Mouse (Mus musculus) retina, embryonic 14.5 days (tissue): ENCODE measurements around the gene Abr.

Source experiments
- DNase-seq: peaks from one replicate; pipeline ENCODE4 v3.0.0-alpha.2; 2015; ENCODE audit warnings: low spot score

Abr gene

DNA sequence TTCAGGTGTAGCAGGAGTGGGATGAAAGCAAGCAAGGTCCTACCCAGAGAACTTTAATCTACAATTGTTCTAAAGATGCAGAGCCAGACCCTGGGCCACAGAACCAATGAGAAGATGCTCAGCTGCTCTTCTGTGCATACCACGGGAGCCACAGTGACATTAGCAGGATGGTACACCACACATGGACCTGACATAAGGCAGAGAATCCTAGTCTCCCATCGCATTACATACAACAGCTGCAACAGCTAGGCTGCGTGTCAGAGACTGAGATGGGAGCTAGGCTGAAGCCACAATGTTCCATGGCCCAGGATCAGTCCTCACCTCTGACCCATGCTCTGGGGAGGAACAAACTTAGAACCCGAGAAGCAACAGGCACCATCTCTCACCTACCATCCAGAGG is 104.0 kb downstream of the Abr start:
- no peak for DNase-seq

DNA sequence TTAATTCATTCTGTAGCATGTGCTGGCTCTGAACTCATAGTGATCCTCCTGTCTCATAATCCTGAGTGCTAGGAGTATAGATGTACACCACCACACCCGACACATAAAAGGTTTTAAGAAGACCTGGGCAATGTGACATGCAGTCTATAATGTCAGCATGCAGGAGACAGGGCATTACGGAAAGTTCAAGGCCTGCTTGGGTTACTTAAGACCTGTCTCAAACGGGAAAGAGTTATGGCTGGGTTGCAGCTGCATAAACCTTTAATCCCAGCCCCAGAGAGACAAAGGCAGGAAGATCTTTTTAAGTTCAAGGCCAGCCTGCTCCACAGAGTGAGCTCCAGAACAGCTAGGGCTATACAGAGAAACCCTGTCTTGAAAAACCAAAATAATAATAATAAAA is 105.2 kb downstream of the Abr start:
- no peak for DNase-seq

DNA sequence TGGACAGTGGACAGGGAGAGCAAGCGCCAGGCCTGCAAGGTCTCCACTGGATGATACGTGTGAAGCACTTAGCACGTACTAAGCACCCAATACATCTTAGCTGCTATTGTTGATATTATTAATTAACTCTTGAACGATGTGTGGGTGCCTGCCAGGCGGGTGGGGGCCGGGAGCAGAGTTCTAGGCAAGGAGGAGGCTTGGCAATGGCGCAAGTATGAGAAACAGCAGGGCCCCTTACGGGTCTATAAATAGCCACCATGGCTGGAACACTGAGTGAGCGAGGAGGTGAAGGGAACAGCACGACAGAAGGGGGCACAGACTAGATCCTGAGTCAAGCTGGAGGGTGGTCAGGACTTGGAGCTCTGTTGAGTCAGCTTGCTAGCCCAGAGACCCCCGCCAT is 107.0 kb downstream of the Abr start:
- no peak for DNase-seq

DNA sequence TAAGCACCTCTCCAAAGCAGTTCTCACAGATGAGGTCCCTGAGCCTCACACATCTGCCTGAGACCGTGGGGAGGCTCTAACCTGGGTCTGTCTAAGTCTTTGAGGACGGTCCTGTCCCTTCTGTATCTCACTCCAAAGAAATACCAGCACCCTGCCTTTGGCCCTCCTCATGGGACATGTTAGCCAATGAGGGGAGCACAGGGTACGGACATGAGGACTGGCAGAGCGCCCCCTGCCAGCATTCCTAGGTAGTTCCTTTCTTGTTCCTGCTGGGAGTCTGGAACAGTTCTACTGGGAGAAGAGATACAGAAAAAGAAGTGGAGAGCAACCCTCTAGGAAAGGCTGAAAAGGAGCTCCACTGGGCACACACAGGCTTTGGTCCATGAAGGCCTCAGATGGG is 111.1 kb downstream of the Abr start:
- DNase-seq = peak; percentile 61

DNA sequence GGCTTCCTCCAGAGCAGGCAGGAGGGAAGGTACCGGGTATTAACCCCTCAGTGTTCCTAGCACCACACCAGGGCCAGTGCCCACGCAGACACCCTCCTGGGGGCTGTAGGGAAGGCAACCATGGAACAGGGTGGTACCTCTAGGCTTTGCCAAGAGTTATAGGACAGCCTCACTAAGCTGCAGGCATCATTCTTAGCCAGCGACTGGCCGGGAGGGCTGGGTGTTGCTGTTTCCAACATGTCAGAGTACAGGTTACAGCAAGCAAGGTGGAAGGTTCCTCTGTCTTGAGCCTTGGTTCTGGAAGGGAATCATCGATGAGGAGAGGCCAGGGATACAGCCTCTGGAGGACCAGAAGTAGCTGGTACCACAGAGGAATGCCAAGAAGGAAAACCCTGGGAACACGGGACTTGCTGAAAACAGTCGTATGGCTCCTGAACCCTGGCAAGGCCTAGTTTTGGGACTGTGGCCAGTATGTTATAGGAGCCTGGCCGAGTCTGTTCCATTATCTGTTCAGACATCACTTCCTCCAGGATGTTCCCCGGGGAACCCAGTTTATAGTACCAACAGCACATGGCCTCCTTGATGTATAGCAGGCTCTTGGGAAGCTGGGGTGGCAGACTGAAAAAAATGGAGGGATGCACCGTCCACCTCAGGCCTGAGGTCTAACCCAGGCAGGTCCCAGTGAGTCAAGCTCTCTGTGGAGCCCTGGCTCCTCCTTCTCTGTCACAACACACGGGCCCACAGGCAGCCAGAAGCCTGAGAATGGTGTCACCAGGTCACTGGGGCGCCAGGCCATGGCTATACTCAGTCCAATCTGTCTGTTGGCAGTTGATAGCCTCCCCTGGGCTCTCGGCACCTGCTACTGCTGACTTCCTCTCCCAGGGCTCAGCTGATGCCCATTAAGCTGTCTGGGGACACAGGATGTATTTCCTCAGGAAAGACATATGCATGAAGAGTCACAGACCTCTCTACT is 112.1 kb downstream of the Abr start:
- DNase-seq = peak; percentile 66

DNA sequence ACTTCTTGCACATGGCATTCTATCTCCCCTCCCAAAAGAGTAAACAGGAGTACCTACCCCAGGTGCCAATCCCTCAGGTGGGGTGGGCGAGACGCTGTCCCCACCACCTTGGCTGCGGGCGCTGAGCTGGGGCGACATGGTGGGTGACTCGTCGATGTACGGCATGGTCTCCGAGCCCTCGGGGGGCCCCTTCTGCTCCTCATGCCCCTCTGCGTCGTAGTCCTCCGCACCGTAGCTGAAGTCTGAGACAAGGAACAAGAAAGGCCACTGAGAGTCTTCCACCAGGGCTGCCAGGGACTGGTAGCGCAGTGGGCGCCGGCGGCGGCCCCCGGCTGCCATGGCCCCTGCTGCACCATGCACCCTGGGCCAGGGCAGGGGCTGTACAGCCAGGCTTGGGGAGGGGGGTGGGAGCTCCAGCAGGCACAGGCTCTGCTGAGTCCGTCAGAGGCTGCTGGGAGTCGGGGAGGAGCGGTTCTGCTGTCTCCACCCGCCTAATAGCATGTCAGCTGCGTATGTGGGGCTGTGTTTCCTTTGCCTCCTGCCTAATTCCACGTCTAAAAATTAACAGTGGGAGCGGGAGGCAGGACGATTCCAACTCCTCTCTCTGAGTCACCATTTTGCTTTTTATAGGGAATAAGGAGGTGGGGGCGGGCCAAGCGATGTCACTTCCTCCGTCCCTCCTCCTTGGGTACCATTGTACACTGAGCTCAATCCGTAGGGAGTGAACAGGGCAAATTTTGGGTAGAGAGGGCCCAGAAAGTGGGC is 113.1 kb downstream of the Abr start:
- no peak for DNase-seq

DNA sequence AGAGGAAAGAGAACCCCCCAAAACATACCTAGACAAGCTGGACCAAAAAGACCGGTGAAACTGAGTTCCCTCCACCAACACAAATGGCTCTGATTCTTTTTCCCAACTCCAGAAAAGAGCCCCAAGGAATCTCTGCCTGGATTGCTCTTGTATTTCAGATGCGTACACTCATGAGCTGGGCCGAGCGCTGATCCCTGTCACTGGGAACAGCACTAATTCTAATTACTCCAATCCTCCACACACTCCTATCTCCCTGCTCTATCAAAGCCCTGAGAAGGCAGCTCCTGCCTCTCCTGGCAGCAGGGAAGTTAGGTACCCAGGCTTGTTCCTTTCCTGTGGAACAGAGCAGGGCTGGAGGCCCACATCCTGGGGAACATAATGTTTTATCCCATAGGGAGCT is 114.0 kb downstream of the Abr start:
- DNase-seq = no peak

DNA sequence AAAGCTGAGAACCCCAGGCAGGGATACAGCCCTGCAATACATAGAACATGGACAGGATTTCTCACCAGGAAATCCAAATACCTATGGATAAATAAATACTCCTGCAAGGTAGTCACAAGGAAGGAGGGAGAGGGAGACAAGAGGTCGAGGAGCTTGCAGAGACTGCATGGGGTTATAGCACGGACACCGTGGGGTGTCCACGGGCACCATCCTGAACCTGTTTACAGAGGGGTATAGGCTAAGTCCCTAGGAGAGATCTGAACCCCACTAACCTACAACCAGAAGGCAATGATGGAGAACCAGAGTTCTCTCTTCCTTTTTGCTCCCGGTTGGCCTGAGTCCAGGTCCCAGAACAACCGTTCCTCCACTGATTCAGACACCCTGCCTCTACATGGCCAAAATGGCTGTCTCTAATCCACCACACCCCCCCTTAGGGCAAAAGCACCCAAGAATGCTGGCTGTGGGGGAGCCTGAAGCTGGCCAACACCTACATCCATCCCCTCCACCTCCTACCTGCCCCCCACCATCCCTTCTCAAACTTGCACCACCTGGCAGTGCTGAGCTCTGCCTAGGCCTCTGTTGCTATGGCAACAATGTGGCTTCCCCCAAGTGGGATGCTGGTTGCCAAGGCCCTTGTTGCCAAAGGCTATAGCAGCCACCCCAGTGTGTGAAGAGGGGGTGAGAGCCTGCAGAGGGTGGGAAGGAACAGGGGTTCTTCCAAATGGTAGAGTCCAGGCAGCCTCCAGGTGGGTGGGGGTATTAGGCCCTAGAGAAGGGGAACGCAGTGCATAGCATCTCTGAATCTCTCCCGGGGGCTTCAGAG is 114.6 kb downstream of the Abr start:
- DNase-seq = peak; percentile 56

DNA sequence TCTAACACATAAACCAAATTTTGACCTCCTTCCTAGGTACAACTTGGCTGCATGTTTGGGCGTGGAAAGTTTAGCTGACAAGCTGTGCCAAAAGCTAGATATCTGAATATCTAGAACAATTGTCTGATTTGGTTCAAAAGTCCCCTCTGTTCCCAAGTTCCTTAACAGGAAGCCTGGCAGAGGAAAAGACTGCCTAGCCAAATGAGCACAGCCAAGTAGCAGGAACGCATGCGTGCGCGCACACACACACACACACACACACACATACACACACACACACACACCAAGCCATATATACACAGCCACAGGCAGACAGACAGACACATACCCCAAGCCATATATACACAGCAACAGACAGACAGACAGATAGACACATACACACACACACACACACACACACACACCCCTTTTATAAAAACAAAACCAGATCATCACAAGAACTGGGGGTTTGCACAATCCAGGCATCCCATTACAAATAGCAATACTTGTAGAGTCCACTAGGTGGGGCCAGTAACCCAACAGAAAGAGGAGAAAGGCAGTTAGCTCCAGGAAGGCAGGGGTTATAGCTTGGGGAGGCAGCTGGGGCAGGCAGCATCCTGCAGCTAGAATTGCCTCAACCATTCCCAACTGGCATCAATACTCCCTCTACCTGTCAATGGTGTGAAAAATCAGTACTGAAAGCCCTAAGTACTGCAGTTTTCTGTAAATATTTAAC is 115.4 kb downstream of the Abr start:
- DNase-seq = peak; percentile 85

DNA sequence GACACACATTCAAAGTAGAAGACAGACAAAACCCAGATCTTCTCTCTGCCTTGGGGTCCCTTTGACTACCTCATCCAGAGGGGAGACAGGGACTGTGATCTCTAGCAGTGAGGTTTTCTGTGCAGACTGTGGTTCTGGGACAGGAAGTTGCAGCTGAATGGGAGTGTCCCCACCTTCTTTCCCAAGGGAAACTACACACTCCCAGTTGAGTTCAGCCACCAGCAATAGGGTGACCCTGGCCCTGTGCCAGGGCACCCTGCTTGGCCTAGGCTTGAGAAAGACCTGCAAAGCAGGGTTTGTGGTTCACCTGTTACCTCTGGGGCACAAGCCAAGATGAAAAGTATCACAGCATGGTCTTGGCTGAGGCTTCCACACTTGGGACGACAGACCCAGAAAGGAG is 117.0 kb downstream of the Abr start:
- DNase-seq = no peak

DNA sequence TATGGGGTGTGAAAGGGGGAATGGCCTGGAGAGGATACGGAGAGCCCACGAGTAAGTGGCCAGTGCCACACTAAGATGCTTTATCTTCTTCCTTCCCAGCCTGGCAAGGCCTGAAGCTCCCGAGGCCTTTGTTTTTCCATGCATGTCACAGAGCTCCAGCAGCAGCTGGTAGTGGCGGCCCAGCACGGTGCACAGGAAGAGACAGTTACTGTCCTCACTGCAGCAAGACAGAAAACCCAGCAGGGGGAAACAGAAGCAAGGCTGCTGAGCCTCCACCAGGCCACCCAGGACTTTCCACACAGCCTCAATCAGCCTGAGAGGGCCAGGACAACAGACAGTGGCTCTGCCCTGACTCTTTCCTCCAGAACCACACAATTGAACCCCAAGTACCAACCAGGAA is 118.1 kb downstream of the Abr start:
- DNase-seq = no peak

DNA sequence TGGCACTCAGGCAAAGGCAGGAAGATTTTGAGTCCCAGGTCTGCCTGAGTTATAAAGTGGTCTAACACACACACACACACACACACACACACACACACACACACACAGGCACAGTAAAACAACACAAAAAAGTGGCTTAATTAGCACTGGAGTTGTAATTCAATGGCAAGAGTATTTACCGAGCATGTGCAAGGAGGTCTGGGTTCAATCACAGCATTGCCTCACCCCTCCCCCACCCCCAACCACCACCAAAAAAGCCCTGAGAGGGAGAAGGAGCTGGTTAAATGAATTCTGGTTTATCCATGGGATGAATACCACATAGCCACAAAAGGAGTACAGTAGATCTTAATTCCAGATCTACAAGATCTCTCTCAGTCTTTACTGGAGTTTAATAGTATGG is 122.1 kb downstream of the Abr start:
- no peak for DNase-seq

DNA sequence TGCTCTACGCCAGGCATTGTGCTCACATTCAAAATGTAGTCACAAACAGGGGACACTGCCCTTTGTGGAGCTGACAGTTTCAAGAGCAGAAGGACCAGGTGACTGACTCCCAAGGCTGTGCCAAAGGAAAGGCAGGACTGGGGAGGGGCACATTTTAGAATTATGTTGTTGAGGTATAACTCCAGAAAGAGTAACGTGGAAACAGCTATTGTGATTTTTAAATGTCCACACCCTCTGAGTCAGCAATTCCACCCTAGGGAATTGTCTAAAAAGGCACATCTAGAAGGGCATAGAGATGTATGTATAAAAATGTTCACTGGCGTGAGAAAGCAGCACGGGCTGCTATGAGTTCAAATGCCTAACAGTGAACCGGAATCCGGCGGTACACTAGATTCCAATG is 122.5 kb downstream of the Abr start:
- DNase-seq = no peak

DNA sequence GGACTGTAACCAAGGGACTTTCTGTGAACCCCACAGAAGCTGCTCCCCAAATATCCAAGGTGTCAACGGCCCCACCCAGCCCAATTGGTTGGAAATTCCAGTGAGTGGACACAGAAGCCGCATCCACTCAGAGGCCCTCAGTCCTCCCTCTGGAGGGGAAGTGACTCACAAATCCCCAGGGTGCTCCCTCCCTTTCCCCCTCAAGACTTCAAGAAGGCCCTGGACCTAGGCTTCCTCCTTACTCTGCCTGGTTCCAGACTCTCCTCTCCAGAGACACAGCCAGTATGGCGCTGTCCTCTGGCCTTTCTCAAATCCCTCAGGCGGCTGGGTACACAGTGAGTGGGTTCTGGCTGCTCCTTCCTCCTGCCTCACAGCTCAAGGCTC is 124.4 kb downstream of the Abr start:
- DNase-seq = no peak

DNA sequence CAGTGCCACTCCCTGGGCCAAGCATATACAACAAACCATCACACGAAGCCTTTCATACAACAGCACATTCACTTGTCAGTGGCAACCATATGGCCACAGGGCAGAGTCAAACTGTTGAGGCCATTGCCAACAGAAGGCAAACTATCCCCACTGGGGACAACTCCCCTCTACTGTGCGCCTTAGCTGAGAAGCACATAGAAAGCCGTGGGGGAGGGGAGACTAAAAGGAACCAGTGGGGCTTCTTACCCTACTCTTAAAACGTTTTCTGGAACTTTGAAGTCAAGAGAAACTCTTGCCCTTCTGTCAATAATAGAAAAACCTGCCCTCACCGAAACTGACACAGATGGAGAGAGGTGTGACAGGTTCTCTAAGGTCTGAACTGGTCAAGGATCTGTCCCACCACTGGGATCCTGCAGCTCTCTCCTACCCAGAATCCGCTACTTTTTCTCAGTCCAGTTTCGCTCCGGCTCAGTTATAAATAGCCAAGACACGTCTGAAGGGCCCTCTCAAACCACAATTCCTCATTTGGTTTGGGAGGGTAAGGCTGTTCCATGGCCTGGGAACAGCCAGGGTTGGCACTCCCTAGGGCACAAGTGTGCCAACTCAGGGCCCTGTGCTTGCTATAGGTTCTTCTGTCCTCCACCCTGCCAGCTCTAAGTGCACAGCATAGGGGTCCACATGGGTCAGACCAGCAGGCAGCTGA is 124.9 kb downstream of the Abr start:
- no peak for DNase-seq

DNA sequence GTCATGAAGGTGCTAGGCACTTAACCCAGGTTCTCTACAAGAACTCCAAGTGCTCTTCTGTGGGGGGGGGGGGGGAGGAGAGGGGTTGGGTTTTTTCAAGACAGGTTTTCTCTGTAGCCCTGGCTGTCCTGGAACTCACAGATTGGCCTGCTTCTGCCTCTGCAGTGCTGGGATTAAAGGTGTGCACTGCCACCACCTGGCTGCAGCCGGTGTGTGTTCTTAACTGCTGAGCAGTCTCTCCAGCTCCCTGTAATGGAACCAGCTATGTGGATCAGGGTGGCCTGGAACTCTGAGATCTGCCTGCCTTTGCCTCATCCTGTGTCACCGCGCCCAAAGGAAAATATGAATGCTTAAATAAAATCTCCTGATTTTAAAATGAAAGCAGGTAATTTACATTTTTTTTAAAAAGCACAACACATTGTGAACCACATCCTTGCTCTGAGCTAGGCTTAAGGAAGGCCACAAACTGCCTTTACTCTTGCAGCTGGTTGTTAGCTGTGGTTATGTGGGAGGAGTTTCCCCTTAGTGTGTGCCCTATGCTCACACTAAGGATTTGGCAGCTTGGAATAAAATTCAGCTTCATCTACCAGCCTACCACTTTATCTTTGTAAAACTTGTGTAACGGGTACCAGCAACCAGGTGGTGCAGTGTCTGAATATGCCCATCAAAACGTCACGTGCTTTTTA is 125.9 kb downstream of the Abr start:
- DNase-seq = peak; percentile 41

DNA sequence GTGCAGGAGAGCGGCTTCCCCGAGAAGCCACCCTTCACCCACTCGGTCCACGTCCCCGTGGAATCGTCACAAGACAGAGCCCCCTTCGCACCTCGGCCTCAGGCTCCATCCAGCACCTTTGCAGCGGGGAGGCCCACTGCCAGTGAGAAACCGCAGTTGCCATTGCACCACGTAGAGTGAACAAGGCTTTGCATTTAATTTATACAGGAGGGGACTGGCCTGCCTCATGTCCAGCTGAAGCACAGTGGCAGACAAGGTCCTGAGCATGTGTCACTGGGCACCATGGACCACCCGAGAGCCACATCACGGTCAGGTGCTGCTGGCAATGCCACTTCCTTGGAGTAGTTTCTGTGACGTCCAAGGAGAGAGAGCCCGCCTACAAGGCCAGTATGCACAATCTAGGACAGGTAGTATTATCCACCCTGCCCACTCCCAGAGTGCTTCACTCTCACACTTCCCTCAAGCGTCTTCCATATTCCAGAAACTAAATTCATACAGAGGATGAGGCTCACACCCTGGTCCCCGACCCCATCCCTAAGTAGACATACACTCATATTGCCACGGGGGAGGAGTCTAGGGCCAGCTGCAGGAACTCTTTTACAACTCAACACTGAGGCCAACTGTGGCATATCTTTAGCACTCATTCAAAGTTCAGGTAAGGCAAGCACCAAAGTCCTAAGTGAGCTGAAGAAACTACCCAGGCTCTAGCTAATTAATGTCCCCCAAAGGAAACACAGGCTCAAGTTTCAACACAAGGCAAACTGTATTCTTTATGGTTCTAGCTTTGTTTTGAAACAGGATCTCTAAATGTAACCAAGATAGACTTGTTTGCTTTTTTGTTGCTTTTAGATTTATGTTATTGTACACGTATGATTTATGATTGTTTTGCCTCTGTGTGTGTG is 126.7 kb downstream of the Abr start:
- peak; percentile 23 for DNase-seq

DNA sequence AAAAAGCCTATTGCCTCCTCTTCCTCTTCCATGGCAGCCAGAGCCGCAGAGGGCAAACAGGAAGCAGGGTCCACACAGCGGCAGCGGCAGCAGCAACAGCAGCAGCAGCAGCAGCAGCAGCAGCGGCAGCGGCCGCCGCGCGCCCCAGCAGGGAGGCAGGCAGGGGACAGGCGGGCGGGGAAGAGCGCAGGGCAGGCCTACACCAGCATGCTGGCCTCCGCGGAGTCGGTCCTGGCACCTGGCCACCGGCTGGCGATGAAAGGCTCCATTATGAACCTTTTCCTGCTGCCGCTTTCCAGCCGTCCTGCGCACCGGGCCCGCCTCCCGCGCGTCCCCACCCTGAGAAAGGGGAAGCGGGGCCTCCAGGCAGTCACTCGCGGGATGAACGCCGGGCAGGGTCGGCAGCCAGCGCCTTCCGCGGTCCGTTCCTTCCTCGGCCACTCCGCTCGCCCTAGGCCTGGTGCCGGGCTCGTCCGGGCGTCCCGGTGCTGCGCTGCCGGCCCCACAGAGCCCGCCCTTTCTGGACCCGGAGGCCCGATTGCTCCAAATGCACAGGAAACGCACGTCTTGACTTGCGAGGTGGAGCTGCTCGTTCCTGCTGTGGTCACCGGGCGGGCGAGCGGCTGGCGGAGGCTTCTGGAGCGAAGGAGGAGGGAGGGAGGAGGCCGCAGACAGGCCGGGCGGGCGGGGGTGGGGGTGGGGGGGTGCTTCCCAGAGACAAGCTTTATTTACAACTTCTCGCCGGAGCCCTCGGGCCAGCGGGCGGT is 127.6 kb downstream of the Abr start:
- peak; percentile 69 for DNase-seq

DNA sequence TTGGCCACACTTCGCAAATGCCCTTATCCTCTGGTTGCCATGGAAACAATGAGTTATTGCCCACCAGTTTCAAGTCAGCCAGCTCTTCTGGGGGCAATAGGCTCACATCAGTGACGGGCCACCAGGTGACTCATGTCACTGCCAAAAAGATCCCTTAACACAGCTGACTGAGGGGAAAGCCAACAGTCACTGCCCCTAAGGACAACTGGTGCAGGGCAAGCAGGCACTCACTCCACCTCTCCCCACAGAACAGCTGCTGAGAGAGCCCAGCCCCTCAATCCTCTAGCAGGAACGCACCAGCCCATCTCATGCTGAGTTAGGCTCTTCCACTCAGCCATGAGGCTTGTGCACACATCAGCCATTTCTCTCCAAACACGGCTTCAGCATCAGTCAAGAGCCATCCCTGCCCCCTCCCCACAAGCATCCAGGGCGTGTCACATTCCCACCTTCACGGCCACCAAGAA is 128.3 kb downstream of the Abr start:
- DNase-seq = peak; percentile 45
